Mouse (Mus musculus) inflammation-experienced regulatory T-cells (primary cell): ENCODE data around the gene Gm5475. TPM values are rescaled to one million over a fixed set of nuclear protein-coding genes. Genes with fewer than 3 reads are reported as not detected.

ENCODE experiments used
- polyA plus RNA-seq, 2 experiments: library from polyadenylated mRNA; unstranded; fragments of 100-300 nt; shearing (Covaris generic); gene quantifications; one replicate each; pipeline ENCODE4 v1.2.1; 2017

Gene Gm5475
- 1 to 10 TPM in 1 of 2 experiments, under 1 TPM in 1; 0.68 to 2.5 TPM for polyA plus RNA-seq

GRCm38 (mm10) chr15:100421758-100422197 lies at the start of gene Gm5475:
Gene Gm5475, plus strand, starts transcription at chr15:100422147.

GRCm38 (mm10) chr15:100424396-100425122 lies 2.6 kb downstream of the Gm5475 start, which contains the start of gene Slc11a2:
Gene Slc11a2, minus strand, starts transcription at chr15:100425072.

GRCm38 (mm10) chr15:100468295-100469188 lies 46.6 kb downstream of the Gm5475 start, which contains the start of gene Letmd1:
Gene Letmd1, plus strand, starts transcription at chr15:100469023.

Other genes starting within 250 kb of the Gm5475 start
- 10 to 100 TPM; 47.5 to 63.5 TPM for gene Atf1, start 194.3 kb upstream of the Gm5475 start, polyA plus RNA-seq
- gene Tmprss12, start 141.3 kb upstream of the Gm5475 start, polyA plus RNA-seq, result 1 to 10 TPM in 1 of 2 experiments, under 1 TPM in 1; 0.11 to 1.0 TPM
- 10 to 100 TPM in 1 of 2 experiments, 1 to 10 TPM in 1; 8.0 to 10.4 TPM for gene Mettl7a1, start 118.0 kb upstream of the Gm5475 start, polyA plus RNA-seq
- under 1 TPM; 0.11 to 0.82 TPM for gene Mettl7a3, start 87.2 kb upstream of the Gm5475 start, polyA plus RNA-seq
- 1 to 10 TPM in 1 of 2 experiments, not detected in 1; 1.9 TPM for gene Methig1, start 69.0 kb upstream of the Gm5475 start, polyA plus RNA-seq
- not detected for gene Mettl7a2, start 68.9 kb upstream of the Gm5475 start, polyA plus RNA-seq
- gene Higd1c, start 57.6 kb upstream of the Gm5475 start, polyA plus RNA-seq, result under 1 TPM in 1 of 2 experiments, not detected in 1; 0.78 TPM
- 10 to 100 TPM; 23.2 to 36.7 TPM for gene Slc11a2, start 2.9 kb downstream of the Gm5475 start, polyA plus RNA-seq
- gene Letmd1, start 46.9 kb downstream of the Gm5475 start, polyA plus RNA-seq, result 10 to 100 TPM; 38.1 to 40.7 TPM
- 1 to 10 TPM; 4.3 to 8.5 TPM for gene Csrnp2, start 73.3 kb downstream of the Gm5475 start, polyA plus RNA-seq
- 10 to 100 TPM in 1 of 2 experiments, 1 to 10 TPM in 1; 10.0 to 10.5 TPM for gene Tfcp2, start 129.9 kb downstream of the Gm5475 start, polyA plus RNA-seq
- 10 to 100 TPM; 20.7 to 34.9 TPM for gene Pou6f1, start 177.8 kb downstream of the Gm5475 start, polyA plus RNA-seq
- 100 to 1,000 TPM; 557 to 627 TPM for gene Dazap2, start 193.2 kb downstream of the Gm5475 start, polyA plus RNA-seq
- 1 to 10 TPM in 1 of 2 experiments, under 1 TPM in 1; 0.82 to 1.4 TPM for gene Smagp, start 214.8 kb downstream of the Gm5475 start, polyA plus RNA-seq
- 100 to 1,000 TPM; 640 to 761 TPM for gene Bin2, start 247.4 kb downstream of the Gm5475 start, polyA plus RNA-seq